Mouse (Mus musculus): ENCODE results near the gene Tmem273.

Gene Tmem273

GRCm38 (mm10) chr14:32816533-32816932 lies 30.8 kb downstream of the Tmem273 start:
- WGBS = 83% methylated on average over 4 of the region's 4 CpGs

GRCm38 (mm10) chr14:32817258-32817657 lies 31.5 kb downstream of the Tmem273 start:
- 66% methylated on average over 7 of the region's 7 CpGs for WGBS

GRCm38 (mm10) chr14:32819297-32819696 lies 33.5 kb downstream of the Tmem273 start:
- 68% methylated on average over 1 of the region's 1 CpGs for WGBS

GRCm38 (mm10) chr14:32822812-32823211 lies 37.0 kb downstream of the Tmem273 start:
- 76% methylated on average over 4 of the region's 4 CpGs for WGBS

GRCm38 (mm10) chr14:32823861-32824260 lies 38.1 kb downstream of the Tmem273 start:
- WGBS = 83% methylated on average over 3 of the region's 3 CpGs

- WGBS = 76% methylated on average over 14 of the region's 14 CpGs
Observed at GRCm38 (mm10) chr14:32824267-32825150, 38.7 kb downstream of the Tmem273 start.

- WGBS = 34% methylated on average over 11 of the region's 11 CpGs
Observed at GRCm38 (mm10) chr14:32825426-32826032, 39.8 kb downstream of the Tmem273 start.

GRCm38 (mm10) chr14:32827165-32827564 lies 41.4 kb downstream of the Tmem273 start:
- 80% methylated on average over 4 of the region's 4 CpGs for WGBS

GRCm38 (mm10) chr14:32827994-32828650 lies 42.4 kb downstream of the Tmem273 start:
- WGBS = 22% methylated on average over 6 of the region's 6 CpGs

- WGBS = 83% methylated on average over 8 of the region's 8 CpGs
Observed at GRCm38 (mm10) chr14:32833847-32834246, 48.1 kb downstream of the Tmem273 start, which contains the start of gene Fam170b. TSS of gene Fam170b (plus strand) at chr14:32833962.

GRCm38 (mm10) chr14:32835181-32835580 lies 49.4 kb downstream of the Tmem273 start:
- 86% methylated on average over 14 of the region's 14 CpGs for WGBS

GRCm38 (mm10) chr14:32835596-32835995 lies 49.8 kb downstream of the Tmem273 start:
- WGBS = 82% methylated on average over 14 of the region's 14 CpGs

GRCm38 (mm10) chr14:32836191-32836590 lies 50.4 kb downstream of the Tmem273 start:
- WGBS = 97% methylated on average over 11 of the region's 11 CpGs

- WGBS = 97% methylated on average over 4 of the region's 4 CpGs
Observed at GRCm38 (mm10) chr14:32854059-32854458, 68.3 kb downstream of the Tmem273 start.

- WGBS = 43% methylated on average over 5 of the region's 5 CpGs
Observed at GRCm38 (mm10) chr14:32856246-32856645, 70.5 kb downstream of the Tmem273 start.

- WGBS = 3% methylated on average over 68 of the region's 68 CpGs
Observed at GRCm38 (mm10) chr14:32856681-32857328, 71.0 kb downstream of the Tmem273 start, which contains the start of gene Vstm4. TSS of gene Vstm4 (plus strand) at chr14:32856756.

GRCm38 (mm10) chr14:32858361-32858760 lies 72.6 kb downstream of the Tmem273 start:
- WGBS = 90% methylated on average over 10 of the region's 10 CpGs

- WGBS = 77% methylated on average over 6 of the region's 6 CpGs
Observed at GRCm38 (mm10) chr14:32858941-32859510, 73.3 kb downstream of the Tmem273 start.

- 76% methylated on average over 11 of the region's 11 CpGs for whole genome bisulfite sequencing
Observed at GRCm38 (mm10) chr14:32859831-32860569, 74.2 kb downstream of the Tmem273 start.

- 68% methylated on average over 6 of the region's 6 CpGs for WGBS
Observed at GRCm38 (mm10) chr14:32861149-32861581, 75.4 kb downstream of the Tmem273 start.

- 85% methylated on average over 2 of the region's 2 CpGs for WGBS
Observed at GRCm38 (mm10) chr14:32861656-32862055, 75.9 kb downstream of the Tmem273 start.
